In genomic region chr5:149566957-149567356, GRCm38 (mm10) we compare ENCODE assay signal across 11 mouse cellular contexts. TPM values are rescaled to one million over a fixed set of nuclear protein-coding genes. Genes with fewer than 3 reads are reported as not detected.
DNase-seq lines count a peak whose midpoint lies in the region; ATAC-seq and TF ChIP-seq lines count a peak whose summit lies in the region.
"Had no signal": no experiment of that assay in that cellular context is flagged by ENCODE, and none has a peak within 500 bp of the region (broad histone marks: within the 10 kb centered on the region; RNA-seq: fewer than 3 reads in every experiment).

No protein-coding gene starts in this region.

- no peaks in the 10 kb centered on the region for H3K79me2 ChIP-seq in heart, adult 2 months (replicated peaks; ENCODE audit: control insufficient read depth, insufficient read depth, low read length)

- ATAC-seq in heart, embryonic 11.5 days (replicated peaks; ENCODE audit: insufficient number of reproducible peaks, low FRiP score, low TSS enrichment) = no peak
- no peak for ATAC-seq in liver, embryonic 12.5 days
- no peak for ATAC-seq in intestine, postnatal 0 days
- ATAC-seq: intestine, embryonic 16.5 days had no signal

- intact Hi-C loops in heart, adult 2 months (cut with DNase I) = no loop called here
- intact Hi-C loops in heart, postnatal 25 days (cut with DNase I) = no loop called here

- H3K27me3 ChIP-seq in heart, adult 2 months (ENCODE audit: control insufficient read depth, insufficient read depth, low read length) = no peaks in the 10 kb centered on the region
- no peaks in the 10 kb centered on the region for H3K27me3 ChIP-seq in heart, embryonic 11.5 days (ENCODE audit: control insufficient read depth, insufficient read depth, low read length)
- H3K27me3 ChIP-seq in liver, embryonic 12.5 days (replicated peaks) = no peaks in the 10 kb centered on the region
- H3K27me3 ChIP-seq in intestine, postnatal 0 days (replicated peaks; ENCODE audit: control insufficient read depth, insufficient read depth, low read length) = no peaks in the 10 kb centered on the region
- H3K27me3 ChIP-seq: embryonic facial prominence, embryonic 13.5 days had no signal

- WGBS in heart, adult 2 months = 39% methylated on average over 5 of the region's 5 CpGs
- WGBS in heart, embryonic 11.5 days (ENCODE audit: insufficient replicate concordance) = 82% methylated on average over 5 of the region's 5 CpGs
- WGBS in liver, embryonic 12.5 days (ENCODE audit: insufficient replicate concordance) = 77% methylated on average over 5 of the region's 5 CpGs
- WGBS in intestine, postnatal 0 days = 73% methylated on average over 5 of the region's 5 CpGs

- TF ChIP-seq EP300 in heart, adult 2 months (IDR thresholded peaks at IDR 0.05; ENCODE audit: insufficient read depth, low read depth, low read length) = peak; percentile 67; the same call in 1 of the 2 replicates

- TF ChIP-seq POLR2A in heart, adult 2 months (IDR thresholded peaks at IDR 0.05; ENCODE audit: insufficient read depth, low read depth, low read length) = no peak

- no peaks in the 10 kb centered on the region for H3K9me3 ChIP-seq in heart, embryonic 11.5 days (replicated peaks; ENCODE audit: control insufficient read depth, low read length)
- H3K9me3 ChIP-seq in liver, embryonic 12.5 days (replicated peaks) = no peaks in the 10 kb centered on the region
- H3K9me3 ChIP-seq in intestine, postnatal 0 days (ENCODE audit: control insufficient read depth) = no peaks in the 10 kb centered on the region
- H3K9me3 ChIP-seq: embryonic facial prominence, embryonic 13.5 days had no signal

- H3K4me2 ChIP-seq in heart, embryonic 11.5 days = no peak overlapping the region
- H3K4me2 ChIP-seq in liver, embryonic 12.5 days = no peak overlapping the region
- no peak overlapping the region for H3K4me2 ChIP-seq in intestine, postnatal 0 days (replicated peaks; ENCODE audit: low read depth)
- H3K4me2 ChIP-seq: embryonic facial prominence, embryonic 13.5 days had no signal

- H3K27ac ChIP-seq in heart, adult 2 months = peak overlapping the region; percentile 3; the same call in 1 of the 2 replicates
- H3K27ac ChIP-seq in heart, embryonic 11.5 days (ENCODE audit: low read depth, low read length) = no peak overlapping the region
- no peak overlapping the region for H3K27ac ChIP-seq in liver, embryonic 12.5 days
- no peak overlapping the region for H3K27ac ChIP-seq in intestine, postnatal 0 days (ENCODE audit: low read depth, low read length)
- H3K27ac ChIP-seq: embryonic facial prominence, embryonic 13.5 days had no signal

- peak; percentile 43 to 62 for DNase-seq in heart, adult 2 months
- peak; percentile 15 for DNase-seq in 3T3-L1 (ENCODE audit: low read depth, low spot score)
- DNase-seq in brain, adult 2 months (ENCODE audit: low read depth, low spot score) = peak; percentile 92
- DNase-seq in heart, postnatal 25 days (ENCODE audit: low spot score) = peak; percentile 47
- no peak for DNase-seq in spleen, postnatal 14 days (ENCODE audit: low spot score in 2 of 2)

- TF ChIP-seq CTCF in heart, adult 2 months (IDR thresholded peaks at IDR 0.05) = no peak
- no peak for TF ChIP-seq CTCF in intestine, postnatal 0 days (IDR thresholded peaks at IDR 0.05; ENCODE audit: low read depth)

- peaks cover 2% of the 10 kb centered on the region; the same call in 1 of the 2 replicates for H3K4me1 ChIP-seq in heart, adult 2 months (ENCODE audit: control insufficient read depth, insufficient read depth, low read length)
- no peaks in the 10 kb centered on the region for H3K4me1 ChIP-seq in heart, embryonic 11.5 days (ENCODE audit: control insufficient read depth, insufficient read depth, low read length)
- no peaks in the 10 kb centered on the region for H3K4me1 ChIP-seq in liver, embryonic 12.5 days
- no peaks in the 10 kb centered on the region for H3K4me1 ChIP-seq in intestine, postnatal 0 days (replicated peaks; ENCODE audit: control insufficient read depth, insufficient read depth, low read length)

- no peak overlapping the region for H3K9ac ChIP-seq in heart, adult 2 months (ENCODE audit: low read depth, low read length)
- no peak overlapping the region for H3K9ac ChIP-seq in heart, embryonic 11.5 days (ENCODE audit: low read depth, low read length)
- H3K9ac ChIP-seq in liver, embryonic 12.5 days = no peak overlapping the region
- H3K9ac ChIP-seq in intestine, postnatal 0 days (ENCODE audit: low read depth, low read length) = no peak overlapping the region
- H3K9ac ChIP-seq: embryonic facial prominence, embryonic 13.5 days had no signal

- no peaks in the 10 kb centered on the region for H3K36me3 ChIP-seq in heart, adult 2 months (ENCODE audit: control insufficient read depth, insufficient read depth, low read length)
- H3K36me3 ChIP-seq in heart, embryonic 11.5 days (ENCODE audit: control insufficient read depth, insufficient read depth, low read length) = no peaks in the 10 kb centered on the region
- H3K36me3 ChIP-seq in liver, embryonic 12.5 days = no peaks in the 10 kb centered on the region
- H3K36me3 ChIP-seq in intestine, postnatal 0 days (ENCODE audit: control insufficient read depth, insufficient read depth) = no peaks in the 10 kb centered on the region
- H3K36me3 ChIP-seq: embryonic facial prominence, embryonic 13.5 days had no signal

- no peak overlapping the region for H3K4me3 ChIP-seq in heart, adult 2 months
- no peak overlapping the region for H3K4me3 ChIP-seq in heart, embryonic 11.5 days (ENCODE audit: low read depth, low read length)
- no peak overlapping the region for H3K4me3 ChIP-seq in liver, embryonic 12.5 days
- no peak overlapping the region for H3K4me3 ChIP-seq in intestine, postnatal 0 days (ENCODE audit: low read depth, low read length)
- H3K4me3 ChIP-seq: embryonic facial prominence, embryonic 13.5 days had no signal

RNA-seq across cellular contexts. Expression of gene Wdr95, which starts 38.5 kb away (rescaled TPM):
- total RNA-seq in heart, adult 2 months (2021) = not detected
- 0.06 and 0.29 TPM in 2 replicates for polyA plus RNA-seq in heart, adult 2 months (2012; rRNA removed)
- polyA plus RNA-seq in heart, embryonic 11.5 days (2014; fragmentation: Nextera tagmentation; extraction: Ambion mirVana) = 0.09 TPM in 1 of 2 replicates, not detected in the other
- not detected for total RNA-seq in heart, postnatal 25 days (2021)
- not detected in 2 replicates for polyA plus RNA-seq in liver, embryonic 12.5 days (2016; fragmentation: Nextera tagmentation; extraction: Ambion mirVana)
- polyA plus RNA-seq in intestine, postnatal 0 days (2015; fragmentation: Nextera tagmentation; extraction: Ambion mirVana) = not detected in 2 replicates
- total RNA-seq: MEL had no signal
- polyA plus RNA-seq: intestine, embryonic 16.5 days had no signal

Comparison
In these comparisons a context has a peak if more than half of its experiments do, and no peak if none do; other contexts are left out.
1. DNase-seq: peak in heart, adult 2 months (2 of 2), 3T3-L1 (single experiment), brain, adult 2 months (single experiment) and heart, postnatal 25 days (single experiment); none in spleen, postnatal 14 days (0 of 2).